Mouse (Mus musculus) testis, adult 2 months (tissue): ENCODE results near the gene Sdk2.

Source experiments
- CTCF ChIP-seq: fragments of 200-500 bp; IDR thresholded peaks from 2 replicates; pipeline ENCODE4 v1.5.1; 2012; ENCODE audit warnings: low read depth, mild to moderate bottlenecking, inconsistent platforms, low read length, moderate library complexity; ENCODE audit not compliant: control insufficient read depth, insufficient read depth, insufficient replicate concordance
- POLR2A ChIP-seq: fragments of 200-500 bp; IDR thresholded peaks from 2 replicates; pipeline ENCODE4 v1.6.1; 2012; ENCODE audit warnings: low read depth, mild to moderate bottlenecking, inconsistent platforms, low read length, moderate library complexity; ENCODE audit not compliant: control insufficient read depth

- TF ChIP-seq CTCF (no peak), POLR2A (no peak)
Observed at GRCm38 (mm10) chr11:113927826-113928225, 139.0 kb downstream of the Sdk2 start.
